Mouse (Mus musculus) layer of hippocampus, adult 11-12 months (tissue): ENCODE measurements around the gene Apobec3.
A peak's percentile ranks its signal among the peaks of the same experiment; 100 is the strongest.
"Not testable (repeated sequence)": the region's sequence is repeated elsewhere in the genome, so short reads cannot be mapped to it uniquely, and the experiment has no call there.

ENCODE experiments used
- DNase-seq: peaks from one replicate; pipeline ENCODE4 v3.0.0; 2022; ENCODE audit warnings: low spot score

The Apobec3 gene

GRCm38 (mm10) chr15:79928316-79928715, 36.9 kb downstream of the Apobec3 start:
- DNase-seq: no peak

DNA sequence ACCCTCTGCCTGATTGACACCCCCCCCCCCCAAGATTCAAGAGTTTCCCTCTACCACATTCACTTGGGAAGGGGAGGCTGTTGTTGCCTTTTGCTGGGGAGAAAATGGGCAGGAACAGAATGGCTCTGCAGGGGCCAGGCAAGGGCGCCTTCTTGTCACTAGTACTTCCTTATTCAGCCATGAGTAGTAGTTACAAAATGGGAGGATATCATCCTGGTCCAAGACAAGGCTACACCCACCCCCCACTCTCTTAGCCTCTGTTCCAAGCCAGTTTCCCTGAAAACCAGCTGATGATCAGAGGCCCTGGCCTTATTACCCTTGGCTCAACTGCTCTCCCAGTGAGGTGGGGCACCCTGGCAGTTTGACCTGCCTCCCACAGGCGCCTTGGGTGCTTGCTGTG, 37.3 kb downstream of the Apobec3 start:
- no peak for DNase-seq

DNA sequence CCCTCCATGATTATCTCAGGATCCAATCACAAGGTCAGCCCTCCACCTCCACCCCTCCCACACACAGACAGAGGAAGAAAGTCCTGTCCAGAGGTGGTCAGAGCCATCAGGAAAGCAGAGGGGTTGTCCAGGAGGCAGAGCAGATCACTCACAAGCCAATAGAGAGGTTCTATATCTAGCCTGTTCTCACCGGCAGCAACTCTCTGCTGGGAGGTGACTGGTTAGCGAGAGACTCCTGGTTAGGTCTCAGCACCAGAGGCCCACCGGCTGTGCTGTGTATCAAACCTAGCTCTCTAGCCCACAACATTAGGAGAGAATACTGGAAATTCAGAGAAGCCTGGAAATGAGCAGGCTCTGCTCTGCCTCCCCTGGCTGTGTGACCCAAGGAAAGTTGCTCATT, 38.3 kb downstream of the Apobec3 start:
- DNase-seq: no peak

GRCm38 (mm10) chr15:79931496-79932141, 40.2 kb downstream of the Apobec3 start:
- DNase-seq: no peak

DNA sequence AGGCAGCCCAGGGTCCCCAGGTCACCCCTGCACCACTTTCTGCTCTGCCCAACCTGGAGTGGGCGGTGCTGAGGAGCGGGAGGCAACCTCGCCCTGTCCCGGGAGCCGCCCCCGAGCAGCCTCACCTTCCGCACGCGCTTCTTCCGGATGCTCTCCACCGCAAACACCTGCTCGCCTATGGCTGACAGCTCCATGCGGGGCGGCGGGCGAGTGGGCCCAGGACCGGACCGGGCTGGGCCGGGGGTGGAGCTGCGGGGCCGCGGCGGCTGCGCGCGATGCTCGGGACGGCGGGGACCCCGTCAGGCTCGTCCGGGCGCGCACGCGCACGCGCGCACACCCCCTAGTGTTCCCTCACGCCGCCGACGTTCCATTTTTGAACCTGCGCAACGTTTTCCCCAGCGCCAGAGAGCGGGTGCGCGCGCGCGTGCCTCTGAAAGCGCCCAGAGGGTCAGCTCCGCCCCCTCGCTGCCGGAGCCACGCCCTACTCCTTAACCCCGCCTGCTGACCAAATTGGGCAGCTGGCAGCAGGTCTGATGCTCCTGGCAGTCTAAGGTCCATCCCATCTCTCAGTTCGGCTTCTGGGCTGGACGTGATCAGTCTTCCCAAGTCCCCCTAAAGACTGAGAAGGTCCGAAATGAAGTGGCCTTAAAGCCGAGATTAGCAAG, 41.0 kb downstream of the Apobec3 start:
- DNase-seq: peak; percentile 92

DNA sequence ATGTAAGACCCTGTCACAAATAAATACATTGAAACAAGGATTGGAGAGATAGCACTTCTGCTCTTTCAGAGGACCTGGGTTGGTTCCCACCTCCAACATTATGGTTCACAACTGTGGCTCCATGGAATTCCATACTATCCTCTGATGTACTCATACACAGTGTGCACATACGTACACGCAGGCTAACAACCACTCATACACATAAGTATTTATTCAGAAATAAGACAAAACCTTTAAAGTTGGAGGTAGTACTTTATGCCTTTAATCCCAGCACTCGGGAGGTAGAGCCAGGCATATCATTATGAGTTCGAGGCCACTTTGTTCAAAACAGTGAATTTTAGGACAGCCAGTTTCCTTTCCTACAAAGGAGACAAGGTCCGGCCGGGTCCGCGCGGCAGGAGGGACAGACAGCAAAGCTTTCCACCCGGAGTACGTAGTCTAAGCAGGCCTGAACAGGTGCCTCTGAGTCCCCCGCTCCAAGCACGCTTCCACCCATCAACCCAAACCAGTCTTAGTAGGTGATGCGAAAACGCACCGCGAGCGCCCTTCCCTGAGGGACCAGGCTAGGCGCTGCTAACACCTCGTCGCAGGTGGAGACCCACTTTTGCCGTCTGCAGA, 41.7 kb downstream of the Apobec3 start:
- DNase-seq: no peak

GRCm38 (mm10) chr15:79933670-79934514, 42.4 kb downstream of the Apobec3 start:
- no peak for DNase-seq

DNA sequence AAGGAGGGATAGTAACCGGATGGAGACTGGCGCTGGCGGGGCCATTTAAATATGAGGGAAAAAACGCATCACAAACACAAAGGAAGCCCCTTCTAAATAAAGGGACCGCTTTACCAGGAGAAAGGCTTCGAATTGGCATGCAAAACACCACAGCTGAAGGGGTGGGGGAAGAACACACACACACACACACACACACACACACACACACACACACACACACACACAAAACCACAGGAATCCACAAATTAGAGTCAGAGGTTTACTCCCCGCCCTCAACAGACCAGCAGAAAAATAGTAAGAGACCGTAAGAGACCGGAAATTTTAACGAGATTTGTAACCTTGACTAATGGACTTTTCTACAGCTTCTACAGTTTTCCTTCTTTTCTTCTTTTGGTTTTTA, 43.3 kb downstream of the Apobec3 start:
- no peak for DNase-seq

GRCm38 (mm10) chr15:79935654-79936373, 44.4 kb downstream of the Apobec3 start:
- DNase-seq: no peak

DNA sequence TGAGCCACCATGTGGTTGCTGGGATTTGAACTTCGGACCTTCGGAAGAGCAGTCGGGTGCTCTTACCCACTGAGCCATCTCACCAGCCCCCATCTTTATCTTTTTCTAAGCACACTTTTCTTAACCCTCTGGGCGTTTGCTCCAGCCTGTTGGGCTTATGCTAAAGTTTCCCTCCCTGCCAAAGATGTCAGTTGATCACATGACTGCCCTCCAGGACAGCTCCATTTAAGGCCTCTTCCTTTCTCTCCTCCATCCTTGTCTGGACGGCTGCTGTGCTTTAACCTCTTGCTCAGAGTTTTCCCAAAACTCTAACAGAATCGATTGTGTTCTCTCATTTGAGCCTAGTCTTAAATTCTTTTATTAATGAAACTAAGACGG, 44.9 kb downstream of the Apobec3 start:
- DNase-seq: no peak

DNA sequence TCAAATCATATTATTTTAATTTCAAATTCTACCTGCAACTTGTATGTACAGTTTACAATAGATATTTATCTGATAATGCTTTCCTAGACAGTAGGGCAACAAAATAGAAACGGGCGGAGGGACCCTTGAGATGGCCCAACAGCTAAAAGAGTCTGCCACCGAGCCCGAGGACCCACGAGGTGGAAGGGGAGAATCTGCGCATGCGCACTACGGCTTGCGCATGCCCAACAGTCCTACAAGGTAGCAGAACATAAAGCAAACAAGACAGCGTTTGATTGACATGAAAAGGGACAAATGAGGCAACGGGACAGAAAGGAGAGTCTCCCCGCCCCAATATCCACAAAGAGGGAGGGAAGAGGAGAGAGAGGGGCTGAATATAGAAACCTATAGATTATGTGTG, 47.6 kb downstream of the Apobec3 start:
- DNase-seq: no peak

GRCm38 (mm10) chr15:79939501-79939900, 48.0 kb downstream of the Apobec3 start:
- DNase-seq: not testable (repeated sequence)

DNA sequence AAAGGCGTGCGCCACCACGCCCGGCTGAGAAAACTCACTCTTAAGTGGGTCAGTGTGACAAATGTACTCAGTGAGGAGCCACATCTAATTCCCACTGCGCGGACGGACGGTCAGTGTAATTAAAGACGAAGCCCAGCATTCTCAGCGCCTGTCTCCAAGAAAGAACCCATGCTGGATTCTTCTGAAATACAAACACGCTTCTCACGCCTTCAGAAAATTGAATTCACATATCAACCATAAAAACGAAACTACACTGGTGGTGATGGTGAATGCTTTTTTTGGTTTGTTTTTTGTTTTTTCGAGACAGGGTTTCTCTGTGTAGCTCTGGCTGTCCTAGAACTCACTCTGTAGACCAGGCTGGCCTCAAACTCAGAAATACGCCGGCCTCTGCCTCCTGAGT, 48.5 kb downstream of the Apobec3 start:
- DNase-seq: no peak

DNA sequence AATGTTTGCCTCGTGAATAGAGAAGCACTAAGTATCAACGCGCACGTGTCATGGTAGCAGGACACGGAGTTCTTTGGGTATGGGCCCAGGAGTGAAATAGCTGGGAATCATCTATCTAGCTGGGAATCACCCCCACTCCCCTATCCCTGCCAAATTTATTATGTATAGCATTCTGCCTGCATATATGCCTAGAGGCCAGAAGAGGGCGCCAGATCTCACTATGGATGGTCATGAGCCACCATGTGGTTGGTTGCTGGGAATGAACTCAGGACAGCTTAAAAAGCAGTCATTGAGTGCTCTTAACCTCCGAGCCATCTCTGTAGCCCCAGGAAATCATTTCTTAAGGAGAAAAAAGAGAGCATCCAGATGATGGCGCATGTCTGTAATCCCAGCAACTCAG, 49.5 kb downstream of the Apobec3 start:
- no peak for DNase-seq

DNA sequence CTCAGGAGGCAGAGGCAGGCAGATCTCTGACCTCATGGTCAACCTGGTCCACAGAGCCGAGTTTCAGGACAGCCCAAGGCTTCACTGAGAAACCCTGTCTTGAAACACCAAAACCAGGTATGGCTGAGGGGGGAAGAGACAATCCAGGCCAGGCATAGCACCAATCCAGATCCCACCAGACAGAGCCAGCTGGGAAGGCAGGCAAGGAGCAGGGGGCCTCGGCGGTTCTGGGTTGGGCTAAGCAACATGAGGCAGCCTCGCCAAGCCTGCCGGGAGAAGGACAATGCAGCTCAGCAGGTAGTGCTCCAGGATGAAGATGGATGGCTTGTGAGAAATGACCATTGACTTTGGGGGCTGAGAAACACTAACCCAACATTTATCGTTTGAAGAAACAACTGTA, 51.1 kb downstream of the Apobec3 start:
- no peak for DNase-seq

DNA sequence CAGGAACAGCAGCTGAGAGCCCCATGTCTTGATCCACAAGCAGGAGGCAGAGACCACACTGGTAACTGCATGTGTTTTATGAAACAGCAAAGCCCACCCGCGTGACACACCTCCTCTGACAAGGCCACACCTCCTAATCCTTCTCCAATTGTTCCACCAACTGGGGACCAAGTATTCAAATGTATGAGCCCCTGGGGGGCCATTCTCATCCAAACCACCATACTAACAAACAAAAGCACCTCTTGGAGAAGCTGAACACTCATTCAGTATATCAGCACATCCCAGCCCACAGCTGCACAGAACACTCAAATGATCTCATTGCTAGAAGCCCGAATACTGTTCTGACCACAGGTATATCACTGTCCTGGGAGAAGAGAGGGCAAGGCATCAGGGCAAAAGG, 52.1 kb downstream of the Apobec3 start:
- DNase-seq: no peak

DNA sequence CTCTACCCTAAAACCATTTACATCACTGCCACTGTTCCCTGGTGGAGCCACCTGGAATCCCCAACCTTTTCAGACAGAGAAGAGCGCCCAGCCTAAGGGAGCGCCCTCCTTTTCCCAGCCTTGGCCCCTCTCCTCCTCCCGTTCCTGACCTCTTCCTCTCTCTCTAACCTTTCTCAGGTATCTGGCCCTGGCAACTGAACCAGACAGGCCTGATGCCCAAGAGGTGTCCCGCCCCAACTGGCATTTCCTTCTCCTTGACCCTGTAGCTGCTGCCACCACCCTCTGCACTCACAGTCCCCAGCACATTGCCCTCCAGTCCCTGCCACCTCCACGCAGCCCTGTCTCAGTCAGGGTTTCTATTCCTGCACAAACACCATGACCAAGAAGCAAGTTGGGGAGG, 53.5 kb downstream of the Apobec3 start:
- DNase-seq: no peak

DNA sequence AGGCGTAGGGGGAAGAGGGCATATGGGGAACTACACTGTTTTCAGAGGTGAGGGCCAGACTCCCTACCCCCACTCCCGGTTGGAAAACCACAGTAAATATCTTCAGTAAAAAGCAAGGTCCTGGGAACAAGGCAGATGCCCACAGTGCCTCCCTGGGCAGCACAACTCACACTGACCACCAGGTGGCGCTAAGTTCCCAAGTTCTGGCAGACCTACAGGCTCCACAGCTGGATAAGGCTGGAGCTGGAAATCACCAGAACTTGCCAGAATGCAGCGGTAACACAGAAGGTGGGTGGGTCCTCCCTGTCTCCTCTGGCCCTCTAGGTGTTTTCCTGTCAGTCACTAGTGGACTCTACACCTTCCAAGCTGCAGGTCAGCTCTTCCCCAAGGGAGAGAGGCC, 54.6 kb downstream of the Apobec3 start:
- DNase-seq: peak; percentile 90

DNA sequence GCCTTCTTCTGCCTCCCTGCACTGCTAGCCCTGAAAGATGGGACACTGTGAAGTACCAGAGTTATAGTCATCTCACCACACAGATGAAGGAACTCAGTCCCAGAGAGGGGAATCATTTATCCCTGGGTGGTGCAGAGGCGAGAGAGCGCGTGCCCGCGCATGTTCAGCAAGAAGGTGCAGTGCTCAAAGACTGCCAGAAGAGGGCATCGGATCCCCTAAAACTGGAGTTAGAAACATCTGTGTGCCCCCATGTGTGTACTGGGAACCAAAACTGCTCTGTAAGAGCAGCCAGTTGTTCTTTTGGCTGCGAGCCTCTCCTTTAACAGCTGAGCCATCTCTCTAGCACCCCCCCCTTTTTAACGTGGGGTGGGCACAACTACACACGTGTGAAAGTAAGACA, 55.3 kb downstream of the Apobec3 start:
- DNase-seq: no peak

DNA sequence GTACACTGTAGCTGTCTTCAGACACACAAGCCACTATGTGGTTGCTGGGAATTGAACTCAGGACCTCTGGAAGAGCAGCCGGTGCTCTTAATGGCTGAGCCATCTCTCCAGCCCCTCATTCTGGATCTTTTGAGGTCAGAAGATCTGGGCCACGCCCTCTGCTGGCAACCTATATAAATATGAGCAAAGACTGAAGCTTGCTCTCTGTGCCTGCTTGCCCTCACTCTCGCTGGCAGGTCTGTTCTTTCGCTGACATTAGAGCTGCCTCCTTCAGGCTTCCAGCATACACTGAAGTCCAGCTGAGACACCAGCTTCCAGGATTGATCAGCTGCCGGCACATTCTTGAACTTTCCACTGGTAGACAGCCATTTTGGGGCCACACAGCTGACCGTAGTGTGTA, 56.2 kb downstream of the Apobec3 start:
- DNase-seq: no peak

DNA sequence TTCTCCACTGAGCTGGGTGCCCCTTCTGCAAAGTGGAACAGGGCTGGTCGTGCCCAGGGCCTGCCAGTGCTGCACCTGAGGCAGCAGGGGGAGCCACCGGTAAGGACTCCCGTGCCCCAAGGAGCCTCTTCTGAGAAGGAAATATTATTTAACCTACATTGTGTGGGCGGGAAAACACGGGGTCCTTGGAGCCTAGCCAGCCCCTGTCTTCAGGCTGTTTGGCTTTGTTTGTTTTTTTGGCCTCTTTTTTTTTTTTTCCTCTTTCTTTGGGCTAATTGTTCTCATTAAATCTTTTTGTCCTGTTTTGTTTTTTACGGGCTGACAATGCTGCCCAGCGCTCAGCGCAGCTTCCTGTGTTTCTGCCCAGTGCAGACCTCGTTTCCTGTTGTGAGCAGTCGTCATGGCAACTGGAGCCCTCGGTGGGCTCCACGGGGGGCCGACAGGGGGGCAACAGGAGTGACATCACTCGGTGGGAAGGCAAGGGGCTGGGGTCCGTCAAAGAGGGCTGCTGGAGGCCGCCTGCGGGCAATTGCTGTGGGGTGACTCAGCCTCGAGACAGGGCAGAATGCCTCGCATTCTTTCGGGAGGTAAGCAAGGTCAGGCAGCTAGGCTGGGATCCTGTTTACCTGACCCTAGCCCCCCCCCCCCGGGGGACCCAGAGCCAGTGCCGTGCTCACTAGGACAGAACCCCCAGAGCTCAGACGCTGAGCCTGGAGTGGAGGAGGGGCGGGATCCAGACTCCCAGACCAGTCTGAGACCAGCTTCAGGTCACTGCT, 59.0 kb downstream of the Apobec3 start:
- DNase-seq: no peak
